Mouse (Mus musculus) hindbrain, embryonic 10.5 days (tissue): ENCODE results near the gene Gm8247. TPM values are rescaled to one million over a fixed set of nuclear protein-coding genes. Genes with fewer than 3 reads are reported as not detected.
"Not testable (repeated sequence)": the region's sequence is repeated elsewhere in the genome, so short reads cannot be mapped to it uniquely, and the experiment has no call there.

Source experiments
- DNase-seq: peaks from one replicate; pipeline ENCODE4 v3.0.0-alpha.2; 2017; ENCODE audit warnings: low spot score
- H3K27ac ChIP-seq: fragments of 300-500 bp; sonication (generic); 2 replicates; pipeline ENCODE4 v1.5.1; 2016; ENCODE audit warnings: mild to moderate bottlenecking, moderate library complexity
- H3K27me3 ChIP-seq: fragments of 300-500 bp; sonication (generic); 2 replicates; pipeline ENCODE4 v1.6.1; 2016; ENCODE audit warnings: mild to moderate bottlenecking; ENCODE audit not compliant: poor library complexity, insufficient read depth, severe bottlenecking
- H3K36me3 ChIP-seq: fragments of 300-500 bp; sonication (generic); 2 replicates; pipeline ENCODE4 v1.6.1; 2016; ENCODE audit warnings: mild to moderate bottlenecking, moderate library complexity
- H3K4me1 ChIP-seq: fragments of 300-500 bp; sonication (generic); replicated peaks from 2 replicates; pipeline ENCODE4 v1.6.1; 2016; ENCODE audit warnings: mild to moderate bottlenecking
- H3K4me3 ChIP-seq: fragments of 300-500 bp; sonication (generic); 2 replicates; pipeline ENCODE4 v1.5.1; 2016; ENCODE audit warnings: mild to moderate bottlenecking, moderate library complexity
- H3K9me3 ChIP-seq: fragments of 300-500 bp; sonication (generic); 2 replicates; pipeline ENCODE4 v1.6.1; 2016; ENCODE audit warnings: mild to moderate bottlenecking, moderate library complexity
- WGBS: fragments of 180-500 bp; shearing (Covaris S2); methylation state at CpG from one replicate; pipeline ENCODE4 v1.1.7; 2016; 5-methylcytosine and 5-hydroxymethylcytosine counted together
- polyA plus RNA-seq: library from polyadenylated mRNA; unstranded; fragments of >200 nt; fragmentation: Nextera tagmentation; extraction: Ambion mirVana; gene quantifications from 2 replicates; pipeline ENCODE4 v1.2.1, GENCODE M21; 2016

The Gm8247 gene
- not detected in 2 replicates for polyA plus RNA-seq

DNA sequence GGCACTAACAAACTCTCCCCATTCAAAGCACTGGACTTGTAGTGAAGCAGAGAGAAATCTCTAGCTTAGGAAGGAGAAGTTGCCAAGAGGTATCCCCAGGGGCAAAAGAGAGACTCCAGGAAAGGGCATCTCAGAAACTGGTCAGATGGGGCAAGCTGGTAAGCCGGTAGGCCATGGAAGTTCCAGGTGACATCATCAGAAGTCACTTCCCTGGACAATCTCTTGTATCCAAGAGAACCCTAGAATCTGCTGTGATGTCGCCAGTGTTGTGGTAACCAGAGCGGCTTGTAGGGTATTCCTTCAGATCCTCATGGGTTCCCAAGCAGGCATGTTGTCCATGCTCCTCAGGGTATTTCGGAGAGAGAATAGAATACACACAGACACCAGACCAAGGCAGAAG, at the start of gene Gm8247:
TSS of gene Gm8247 (plus strand) at position 301 of the 400 bp plus-strand sequence.
- H3K36me3 ChIP-seq, H3K9me3 ChIP-seq, H3K27me3 ChIP-seq, H3K4me3 ChIP-seq, DNase-seq, H3K4me1 ChIP-seq, H3K27ac ChIP-seq: not testable (repeated sequence)
- 94% methylated on average over 4 of the region's 4 CpGs for WGBS

DNA sequence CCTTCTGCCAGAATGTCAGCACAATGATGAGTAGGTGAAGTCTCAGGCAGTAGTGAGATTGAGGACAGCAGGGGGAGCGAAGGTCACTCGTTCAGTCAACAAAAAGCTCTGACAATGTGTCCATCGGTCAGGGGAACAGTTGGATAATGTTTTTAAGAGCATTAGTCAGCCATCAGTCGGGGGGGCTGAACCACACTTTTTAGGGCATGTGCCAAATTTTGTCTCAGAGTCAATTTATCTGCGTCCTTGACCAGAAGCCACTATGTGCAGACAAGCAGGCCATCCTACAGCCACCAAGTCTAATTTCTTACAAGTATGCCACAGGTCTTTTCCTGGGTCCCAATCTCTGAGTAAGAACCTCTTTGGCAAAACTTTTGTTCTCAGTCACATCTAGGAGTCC, 35.0 kb upstream of the Gm8247 start:
- H3K4me3 ChIP-seq, H3K36me3 ChIP-seq, H3K9me3 ChIP-seq, H3K27me3 ChIP-seq, DNase-seq, H3K27ac ChIP-seq, H3K4me1 ChIP-seq: not testable (repeated sequence)
- 81% methylated on average over 5 of the region's 5 CpGs for WGBS

DNA sequence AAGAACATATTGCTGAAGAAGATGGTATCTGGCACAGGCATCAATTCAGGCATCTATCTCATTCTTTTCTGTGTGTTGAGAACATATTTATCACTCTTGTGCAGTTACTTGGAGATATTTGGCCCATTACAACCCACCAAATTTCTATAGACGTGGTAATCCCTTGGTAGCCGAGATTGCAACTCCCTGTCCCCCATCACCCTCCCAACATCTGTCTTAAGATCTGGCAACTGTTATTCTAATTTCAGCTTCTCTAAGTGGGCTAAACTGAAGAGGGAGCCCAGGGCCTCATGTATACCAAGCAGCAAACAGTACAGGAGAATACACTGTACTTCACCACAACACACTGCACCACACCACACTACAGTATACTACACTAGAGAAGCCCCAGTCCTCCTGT, 8.8 kb downstream of the Gm8247 start:
- H3K4me3 ChIP-seq, DNase-seq, H3K27ac ChIP-seq, H3K36me3 ChIP-seq, H3K27me3 ChIP-seq, H3K4me1 ChIP-seq, H3K9me3 ChIP-seq: not testable (repeated sequence)
- 83% methylated on average over 2 of the region's 2 CpGs for WGBS

DNA sequence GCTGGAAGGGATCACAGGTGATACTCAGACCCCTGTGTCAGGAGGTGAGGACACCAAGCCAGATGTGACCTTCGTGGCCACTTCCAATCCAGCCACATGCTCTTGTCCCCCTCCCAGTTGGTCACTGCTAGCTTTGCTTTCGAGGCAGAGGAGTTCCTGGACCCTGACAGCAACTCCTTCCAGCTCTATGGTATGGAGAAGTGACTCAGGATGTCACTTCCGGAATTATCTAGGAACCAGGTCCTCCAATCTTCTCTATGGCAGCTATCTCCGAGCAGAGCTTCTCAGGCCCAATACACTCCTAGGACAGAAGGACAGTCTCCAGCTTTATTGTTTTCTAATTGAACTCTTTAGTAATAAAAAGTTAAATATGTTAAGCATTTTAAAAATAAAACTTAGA, 44.8 kb downstream of the Gm8247 start, which contains the start of gene Gm5624:
TSS of gene Gm5624 (minus strand) at position 202 of the 400 bp plus-strand sequence.
- DNase-seq, H3K9me3 ChIP-seq, H3K4me1 ChIP-seq, H3K36me3 ChIP-seq, H3K27ac ChIP-seq, H3K27me3 ChIP-seq, H3K4me3 ChIP-seq: not testable (repeated sequence)
- WGBS = 78% methylated on average over 4 of the region's 4 CpGs

Other genes with a start within 250 kb of the Gm8247 start
- gene Gm5930, start 244.6 kb upstream of the Gm8247 start, polyA plus RNA-seq = not detected in 2 replicates
- gene Gm8229, start 217.8 kb upstream of the Gm8247 start, polyA plus RNA-seq = not detected in 2 replicates
- not detected in 2 replicates for gene Gm3371, start 172.5 kb upstream of the Gm8247 start, polyA plus RNA-seq
- not detected in 2 replicates for gene Gm8232, start 149.5 kb upstream of the Gm8247 start, polyA plus RNA-seq
- not detected in 2 replicates for gene BC061237, start 90.7 kb upstream of the Gm8247 start, polyA plus RNA-seq
- gene Gm17093, start 64.9 kb upstream of the Gm8247 start, polyA plus RNA-seq = not detected in 2 replicates
- not detected in 2 replicates for gene Gm5624, start 44.8 kb downstream of the Gm8247 start, polyA plus RNA-seq
- not detected in 2 replicates for gene Gm8257, start 123.3 kb downstream of the Gm8247 start, polyA plus RNA-seq
- not detected in 2 replicates for gene Gm8267, start 167.2 kb downstream of the Gm8247 start, polyA plus RNA-seq